Mouse (Mus musculus) liver, embryonic 12.5 days (tissue): Measurements from ENCODE around the gene Frrs1. TPM values are rescaled to one million over a fixed set of nuclear protein-coding genes. Genes with fewer than 3 reads are reported as not detected.

ENCODE experiments used
- ATAC-seq: fragments of 200-750 bp; cut with Nextera tagmentation; 2 replicates; pipeline ENCODE4 v1.8.0; 2017; ENCODE audit warnings: moderate number of reproducible peaks, mild to moderate bottlenecking, moderate library complexity
- H3K27ac ChIP-seq: fragments of 300-500 bp; sonication (generic); 2 replicates; pipeline ENCODE4 v1.5.1; 2016; ENCODE audit warnings: mild to moderate bottlenecking
- H3K27me3 ChIP-seq: fragments of 300-500 bp; sonication (generic); replicated peaks from 2 replicates; pipeline ENCODE4 v1.6.1; 2016; ENCODE audit warnings: mild to moderate bottlenecking, moderate library complexity
- H3K36me3 ChIP-seq: fragments of 300-500 bp; sonication (generic); 2 replicates; pipeline ENCODE4 v1.6.1; 2016; ENCODE audit warnings: mild to moderate bottlenecking, moderate library complexity
- H3K4me1 ChIP-seq: fragments of 300-500 bp; sonication (generic); 2 replicates; pipeline ENCODE4 v1.6.1; 2016
- H3K4me2 ChIP-seq: fragments of 300-500 bp; sonication (generic); 2 replicates; pipeline ENCODE4 v1.6.1; 2016; ENCODE audit warnings: mild to moderate bottlenecking, moderate library complexity
- H3K4me3 ChIP-seq: fragments of 300-500 bp; sonication (generic); 2 replicates; pipeline ENCODE4 v1.5.1; 2016; ENCODE audit warnings: mild to moderate bottlenecking, moderate library complexity
- H3K9ac ChIP-seq: fragments of 300-500 bp; sonication (generic); 2 replicates; pipeline ENCODE4 v1.6.1; 2016; ENCODE audit warnings: mild to moderate bottlenecking, moderate library complexity
- H3K9me3 ChIP-seq: fragments of 300-500 bp; sonication (generic); replicated peaks from 2 replicates; pipeline ENCODE4 v1.6.1; 2016; ENCODE audit warnings: mild to moderate bottlenecking, moderate library complexity
- WGBS: fragments of 180-500 bp; shearing (Covaris S2); methylation state at CpG from one replicate; pipeline ENCODE4 v1.1.7; 2016; ENCODE audit not compliant: insufficient replicate concordance; 5-methylcytosine and 5-hydroxymethylcytosine counted together
- polyA plus RNA-seq: library from polyadenylated mRNA; unstranded; fragments of >200 nt; fragmentation: Nextera tagmentation; extraction: Ambion mirVana; gene quantifications from 2 replicates; pipeline ENCODE4 v1.2.1, GENCODE M21; 2016

Frrs1 gene
- polyA plus RNA-seq, 1 experiment from 2014 or later: 48.3 TPM

DNA sequence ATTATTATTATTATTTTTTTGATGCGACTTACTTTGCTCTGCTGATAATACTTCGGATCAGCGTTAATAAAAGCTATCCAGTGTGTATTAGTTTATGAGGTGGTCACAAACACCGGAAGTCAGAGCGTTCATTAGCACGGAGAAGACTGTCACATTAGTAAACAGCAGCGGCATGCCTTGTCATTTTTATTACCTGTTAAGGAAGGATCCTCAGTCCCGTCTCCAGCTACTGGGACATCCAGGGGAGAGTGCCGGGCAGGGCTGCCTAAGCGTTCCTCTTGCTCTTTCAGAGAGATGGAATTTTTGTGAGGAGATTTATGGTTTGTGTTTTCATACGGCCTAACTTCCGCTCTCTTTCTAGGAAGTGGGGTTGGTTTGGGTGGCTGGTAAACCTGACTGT, 63.8 kb downstream of the Frrs1 start:
- Histone ChIP-seq H3K27me3 (no peaks in the 10 kb centered on the region), H3K4me3 (no peak overlapping the region), H3K9ac (no peak overlapping the region), H3K4me2 (no peak overlapping the region), H3K27ac (no peak overlapping the region), H3K36me3 (no peaks in the 10 kb centered on the region), H3K9me3 (no peaks in the 10 kb centered on the region), H3K4me1 (no peaks in the 10 kb centered on the region)
- ATAC-seq: no peak
- WGBS: 71% methylated on average over 12 of the region's 12 CpGs

DNA sequence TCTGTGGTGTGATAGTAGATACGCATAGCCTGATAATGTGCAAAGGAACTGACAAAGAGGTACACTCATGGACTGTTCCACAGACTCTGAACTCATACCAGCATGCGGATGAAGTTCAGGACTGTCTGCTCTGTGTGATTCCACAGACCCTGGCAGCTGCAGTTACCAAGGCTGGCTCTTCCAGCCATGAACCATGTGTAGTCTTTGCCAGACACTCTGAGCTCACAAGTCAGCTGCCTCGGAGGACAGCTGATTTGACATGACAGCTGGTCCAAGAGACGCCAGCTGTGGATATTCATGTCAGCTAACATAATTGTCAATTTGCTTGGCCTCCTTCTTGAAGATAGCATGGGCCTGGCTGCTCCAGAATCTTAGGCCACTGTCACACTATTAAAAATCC, 69.7 kb downstream of the Frrs1 start:
- Histone ChIP-seq H3K4me1 (no peaks in the 10 kb centered on the region), H3K27ac (no peak overlapping the region), H3K27me3 (no peaks in the 10 kb centered on the region), H3K36me3 (no peaks in the 10 kb centered on the region), H3K9me3 (no peaks in the 10 kb centered on the region), H3K4me2 (no peak overlapping the region), H3K4me3 (no peak overlapping the region), H3K9ac (no peak overlapping the region)
- WGBS: 75% methylated on average over 4 of the region's 4 CpGs
- no peak for ATAC-seq

DNA sequence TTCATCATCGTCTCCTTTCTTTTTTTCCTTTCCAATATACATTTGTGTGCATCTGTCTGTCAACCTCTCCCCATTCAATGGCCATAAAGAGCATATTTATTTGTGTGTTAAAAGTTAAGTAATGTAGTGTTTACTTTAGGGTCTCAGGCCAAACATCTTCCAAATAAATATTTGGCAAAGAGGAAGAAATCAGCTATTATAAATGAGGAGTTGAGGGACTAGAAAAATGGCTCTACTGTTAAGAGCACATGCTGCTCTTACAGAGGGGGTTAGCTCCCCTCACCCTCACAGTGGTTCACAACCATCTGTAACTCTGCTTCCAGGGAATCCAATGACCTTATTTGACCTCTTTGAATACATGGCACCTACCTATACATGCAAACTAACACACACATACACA, 73.9 kb downstream of the Frrs1 start:
- no peaks in the 10 kb centered on the region for H3K9me3 ChIP-seq
- no peaks in the 10 kb centered on the region for H3K36me3 ChIP-seq
- 58% methylated on average over 1 of the region's 1 CpGs for WGBS
- no peak for ATAC-seq
- no peak overlapping the region for H3K27ac ChIP-seq
- no peak overlapping the region for H3K4me2 ChIP-seq
- H3K4me3 ChIP-seq: no peak overlapping the region
- H3K9ac ChIP-seq: no peak overlapping the region
- no peaks in the 10 kb centered on the region for H3K27me3 ChIP-seq
- H3K4me1 ChIP-seq: no peaks in the 10 kb centered on the region

DNA sequence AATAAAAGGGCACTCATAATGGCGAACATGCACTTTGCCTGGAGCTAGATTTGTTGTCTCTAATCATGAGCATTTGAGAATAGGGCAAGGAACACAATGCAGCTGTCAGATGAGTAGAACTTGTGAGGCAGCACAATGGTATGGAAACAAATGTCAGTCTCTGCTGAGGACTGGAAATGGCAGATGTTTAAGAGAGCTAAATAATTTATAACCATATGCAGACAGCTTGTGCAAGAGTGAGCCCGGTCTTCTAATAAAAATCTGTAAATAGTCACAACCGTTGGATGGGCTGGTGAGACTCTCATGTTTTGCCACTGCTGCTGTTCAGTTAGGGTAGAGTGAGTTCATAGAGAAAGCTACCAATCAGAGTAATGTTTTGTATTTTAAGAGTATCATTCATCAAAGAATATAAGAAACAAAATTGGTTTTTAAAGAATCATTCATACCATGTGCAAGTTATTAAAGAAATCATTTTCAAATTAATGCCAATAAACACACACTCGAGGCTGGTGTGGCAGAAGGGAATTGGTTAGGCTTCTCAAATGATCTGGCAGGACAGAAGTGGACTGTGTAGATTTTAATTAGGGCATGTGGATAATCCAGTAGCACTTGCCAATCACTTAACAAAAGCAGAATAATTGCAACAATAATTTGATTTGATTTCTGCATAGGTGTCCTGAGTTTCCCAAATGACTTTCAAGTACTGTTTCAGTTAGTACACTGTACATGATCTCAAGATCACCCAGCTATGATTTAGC, 77.8 kb downstream of the Frrs1 start:
- Histone ChIP-seq H3K36me3 (no peaks in the 10 kb centered on the region), H3K27me3 (no peaks in the 10 kb centered on the region), H3K9me3 (no peaks in the 10 kb centered on the region), H3K9ac (no peak overlapping the region), H3K27ac (no peak overlapping the region), H3K4me3 (no peak overlapping the region), H3K4me2 (no peak overlapping the region), H3K4me1 (no peaks in the 10 kb centered on the region)
- no peak for ATAC-seq
- 58% methylated on average over 4 of the region's 4 CpGs for WGBS

DNA sequence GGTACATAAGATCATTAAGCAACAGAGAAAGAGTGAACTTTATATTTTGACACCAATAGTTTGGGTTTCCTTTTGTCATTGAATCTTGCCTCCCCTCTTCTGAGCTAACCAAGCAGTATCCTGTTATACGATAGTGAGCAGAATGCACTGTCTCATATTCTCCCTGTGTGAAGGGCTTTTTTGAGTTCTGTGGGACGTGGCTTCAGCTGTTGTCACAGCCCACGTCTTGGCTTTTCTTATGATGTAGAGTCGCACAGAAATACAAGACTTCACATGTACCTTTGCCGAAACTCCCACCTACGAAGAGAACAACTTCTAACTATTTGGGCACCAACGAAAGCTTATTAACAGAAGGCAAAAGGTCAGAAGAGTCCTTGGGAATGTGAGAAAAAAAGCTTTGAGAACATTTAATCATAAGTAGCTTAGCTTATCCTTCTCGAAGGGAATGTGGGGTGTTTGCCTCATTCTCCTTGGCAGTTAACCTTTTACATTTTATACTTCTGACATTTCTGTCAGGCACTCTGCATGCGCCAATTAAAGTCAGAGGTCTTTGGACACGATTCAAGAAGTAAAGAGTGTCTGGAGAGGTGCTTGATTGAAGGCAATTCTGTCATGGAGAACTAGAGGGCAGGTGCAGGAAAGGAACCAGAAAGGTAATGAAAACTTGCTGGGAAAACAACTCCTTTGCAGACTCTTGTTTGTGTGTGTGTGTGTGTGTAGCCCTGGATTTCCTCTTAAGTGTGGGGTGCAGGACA, 81.7 kb downstream of the Frrs1 start:
- Histone ChIP-seq H3K4me3 (no peak overlapping the region), H3K4me2 (no peak overlapping the region), H3K27me3 (no peaks in the 10 kb centered on the region), H3K9me3 (no peaks in the 10 kb centered on the region), H3K9ac (no peak overlapping the region), H3K36me3 (no peaks in the 10 kb centered on the region), H3K4me1 (no peaks in the 10 kb centered on the region), H3K27ac (no peak overlapping the region)
- no peak for ATAC-seq
- 63% methylated on average over 10 of the region's 10 CpGs for WGBS

DNA sequence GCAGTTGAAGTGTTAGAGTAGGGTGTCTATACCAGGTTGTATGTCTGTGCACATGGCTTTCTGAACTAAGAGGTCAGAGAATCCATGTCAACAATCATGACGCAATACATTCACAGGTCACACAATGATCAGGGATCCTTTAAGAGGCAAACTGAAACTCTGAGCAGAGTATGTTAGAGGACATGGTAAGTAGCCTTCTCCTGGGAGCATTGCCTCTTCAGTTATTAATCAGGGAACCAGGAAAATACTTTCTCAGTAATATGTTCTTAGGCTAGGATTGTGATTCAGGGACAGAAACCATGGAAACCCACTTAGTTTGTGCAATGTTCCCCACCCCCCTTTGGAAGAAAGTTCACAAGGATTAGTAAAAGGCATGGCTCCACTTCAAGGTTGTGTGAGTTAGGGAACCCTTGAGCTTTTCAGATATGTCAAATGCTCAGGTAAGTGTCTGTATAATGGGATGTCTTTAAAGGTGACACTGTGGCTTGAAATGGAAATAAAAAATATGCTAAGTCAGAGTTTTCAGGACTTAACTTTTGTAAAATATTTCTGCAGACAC, 82.4 kb downstream of the Frrs1 start:
- no peak for ATAC-seq
- no peak overlapping the region for H3K9ac ChIP-seq
- no peak overlapping the region for H3K27ac ChIP-seq
- no peak overlapping the region for H3K4me2 ChIP-seq
- no peaks in the 10 kb centered on the region for H3K27me3 ChIP-seq
- no peaks in the 10 kb centered on the region for H3K36me3 ChIP-seq
- H3K9me3 ChIP-seq: no peaks in the 10 kb centered on the region
- H3K4me1 ChIP-seq: no peaks in the 10 kb centered on the region
- 53% methylated on average over 1 of the region's 1 CpGs for WGBS
- H3K4me3 ChIP-seq: no peak overlapping the region

DNA sequence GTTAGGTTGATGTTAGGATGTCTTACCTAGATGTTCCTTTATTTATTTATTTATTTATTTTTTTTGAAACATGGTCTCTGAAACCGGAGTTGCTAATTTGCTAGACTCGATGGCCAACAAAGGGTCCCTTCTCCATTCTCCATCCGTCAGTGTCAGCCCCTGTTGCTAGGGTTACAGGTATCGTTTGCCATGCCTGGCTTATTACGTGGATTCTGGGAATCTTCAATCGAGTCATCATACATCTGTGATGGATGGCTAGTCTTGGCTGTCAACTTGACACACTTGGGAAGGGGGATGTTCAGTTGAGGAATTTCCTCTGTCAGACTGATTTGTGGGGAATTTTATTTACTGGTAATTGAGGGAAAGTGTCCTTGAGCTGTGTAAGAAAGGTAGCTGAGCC, 83.5 kb downstream of the Frrs1 start:
- ATAC-seq: no peak
- Histone ChIP-seq H3K27me3 (no peaks in the 10 kb centered on the region), H3K9me3 (no peaks in the 10 kb centered on the region), H3K27ac (no peak overlapping the region), H3K4me3 (no peak overlapping the region), H3K9ac (no peak overlapping the region), H3K36me3 (no peaks in the 10 kb centered on the region), H3K4me1 (no peaks in the 10 kb centered on the region), H3K4me2 (no peak overlapping the region)
- 65% methylated on average over 6 of the region's 6 CpGs for WGBS

DNA sequence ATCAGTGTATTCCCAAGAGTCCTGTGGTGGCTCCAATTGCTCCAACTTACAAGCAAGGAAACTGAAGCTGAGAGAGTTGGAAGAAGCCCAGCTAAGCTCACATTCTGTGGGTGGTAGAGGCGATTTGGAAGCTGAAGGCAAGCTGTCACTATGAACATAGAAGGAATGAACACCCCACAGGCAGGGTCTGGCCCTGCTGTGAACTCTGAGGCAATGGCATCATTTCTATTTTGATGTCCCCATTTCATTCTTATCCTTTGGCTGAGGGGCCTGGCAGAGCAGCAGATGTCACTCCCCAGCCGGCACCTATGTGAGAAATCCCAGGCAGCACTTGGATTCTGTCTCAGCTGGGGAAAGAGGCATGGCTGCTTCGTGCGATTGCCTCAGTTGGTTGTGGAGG, 84.2 kb downstream of the Frrs1 start:
- no peak overlapping the region for H3K9ac ChIP-seq
- no peak overlapping the region for H3K4me3 ChIP-seq
- no peak overlapping the region for H3K27ac ChIP-seq
- H3K4me2 ChIP-seq: no peak overlapping the region
- ATAC-seq: no peak
- H3K36me3 ChIP-seq: no peaks in the 10 kb centered on the region
- H3K27me3 ChIP-seq: no peaks in the 10 kb centered on the region
- H3K9me3 ChIP-seq: no peaks in the 10 kb centered on the region
- 57% methylated on average over 4 of the region's 4 CpGs for WGBS
- no peaks in the 10 kb centered on the region for H3K4me1 ChIP-seq

DNA sequence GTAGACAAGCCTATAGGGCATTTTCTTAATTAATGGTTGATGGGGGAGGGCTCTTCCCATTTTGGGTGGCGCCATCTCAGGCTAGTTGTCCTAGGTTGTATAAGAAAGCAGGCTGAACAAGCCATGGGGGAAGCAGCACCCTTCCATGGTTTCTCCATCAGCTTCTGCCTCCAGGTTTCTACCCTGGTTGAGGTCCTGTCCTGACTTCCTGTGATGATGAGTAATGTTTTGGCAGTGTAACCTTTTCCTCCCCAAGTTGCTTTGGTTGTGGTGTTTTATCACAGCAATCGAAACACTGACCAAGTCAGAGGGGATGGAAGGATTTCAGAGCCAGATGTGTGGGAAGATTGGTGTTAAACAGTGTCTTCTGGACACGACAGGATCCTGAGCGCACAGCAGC, 87.2 kb downstream of the Frrs1 start:
- H3K4me1 ChIP-seq: no peaks in the 10 kb centered on the region
- H3K9ac ChIP-seq: no peak overlapping the region
- H3K27me3 ChIP-seq: no peaks in the 10 kb centered on the region
- no peaks in the 10 kb centered on the region for H3K9me3 ChIP-seq
- H3K4me2 ChIP-seq: no peak overlapping the region
- no peak overlapping the region for H3K4me3 ChIP-seq
- H3K36me3 ChIP-seq: no peaks in the 10 kb centered on the region
- ATAC-seq: no peak
- 51% methylated on average over 4 of the region's 4 CpGs for WGBS
- no peak overlapping the region for H3K27ac ChIP-seq

DNA sequence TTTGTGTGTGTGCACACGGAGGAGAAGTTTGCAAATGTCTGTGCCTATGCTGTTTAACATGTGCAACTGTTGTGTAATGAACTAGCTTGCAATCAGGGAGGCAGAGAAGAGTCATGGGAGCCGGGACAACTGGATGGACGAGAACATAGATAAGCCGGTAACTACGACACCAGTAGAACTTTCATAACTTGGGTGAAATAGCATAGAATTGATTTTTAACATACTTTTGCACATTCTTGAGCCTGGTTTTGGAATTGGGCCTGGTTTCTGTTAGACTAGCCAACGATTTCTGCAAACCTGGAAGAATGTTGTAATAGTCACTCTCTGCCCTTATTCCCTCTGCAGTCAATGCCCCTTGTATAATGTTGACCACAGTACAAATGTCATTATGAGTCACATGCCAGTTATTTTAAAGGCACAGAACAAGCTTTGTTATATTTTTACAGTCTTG, 91.4 kb downstream of the Frrs1 start:
- no peak overlapping the region for H3K4me3 ChIP-seq
- no peaks in the 10 kb centered on the region for H3K27me3 ChIP-seq
- H3K9ac ChIP-seq: no peak overlapping the region
- ATAC-seq: no peak
- H3K4me2 ChIP-seq: no peak overlapping the region
- no peaks in the 10 kb centered on the region for H3K9me3 ChIP-seq
- H3K36me3 ChIP-seq: no peaks in the 10 kb centered on the region
- no peaks in the 10 kb centered on the region for H3K4me1 ChIP-seq
- no peak overlapping the region for H3K27ac ChIP-seq
- 63% methylated on average over 6 of the region's 6 CpGs for WGBS

DNA sequence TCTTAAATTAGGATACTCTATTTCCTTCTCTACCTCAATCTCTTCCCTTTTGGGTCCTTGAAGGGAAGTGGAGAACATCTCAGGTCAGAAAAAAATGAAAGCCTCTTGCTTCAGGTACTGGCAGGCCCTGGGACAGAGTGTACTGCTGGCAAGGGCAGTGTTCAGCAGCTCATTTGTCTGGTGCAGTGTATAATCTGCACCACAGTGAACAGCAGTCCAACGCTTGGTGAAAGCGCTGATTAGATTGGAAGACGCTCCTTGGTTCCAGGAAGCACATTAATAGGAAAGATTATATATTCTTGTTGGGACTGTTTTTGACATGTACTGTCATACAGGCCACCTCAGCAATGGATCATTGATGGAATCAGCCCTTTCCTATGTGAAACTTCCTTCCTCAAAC, 92.2 kb downstream of the Frrs1 start:
- Histone ChIP-seq H3K4me3 (no peak overlapping the region), H3K27me3 (no peaks in the 10 kb centered on the region), H3K27ac (no peak overlapping the region), H3K4me1 (no peaks in the 10 kb centered on the region), H3K9me3 (no peaks in the 10 kb centered on the region), H3K9ac (no peak overlapping the region), H3K4me2 (no peak overlapping the region), H3K36me3 (no peaks in the 10 kb centered on the region)
- ATAC-seq: no peak
- 64% methylated on average over 3 of the region's 3 CpGs for WGBS

DNA sequence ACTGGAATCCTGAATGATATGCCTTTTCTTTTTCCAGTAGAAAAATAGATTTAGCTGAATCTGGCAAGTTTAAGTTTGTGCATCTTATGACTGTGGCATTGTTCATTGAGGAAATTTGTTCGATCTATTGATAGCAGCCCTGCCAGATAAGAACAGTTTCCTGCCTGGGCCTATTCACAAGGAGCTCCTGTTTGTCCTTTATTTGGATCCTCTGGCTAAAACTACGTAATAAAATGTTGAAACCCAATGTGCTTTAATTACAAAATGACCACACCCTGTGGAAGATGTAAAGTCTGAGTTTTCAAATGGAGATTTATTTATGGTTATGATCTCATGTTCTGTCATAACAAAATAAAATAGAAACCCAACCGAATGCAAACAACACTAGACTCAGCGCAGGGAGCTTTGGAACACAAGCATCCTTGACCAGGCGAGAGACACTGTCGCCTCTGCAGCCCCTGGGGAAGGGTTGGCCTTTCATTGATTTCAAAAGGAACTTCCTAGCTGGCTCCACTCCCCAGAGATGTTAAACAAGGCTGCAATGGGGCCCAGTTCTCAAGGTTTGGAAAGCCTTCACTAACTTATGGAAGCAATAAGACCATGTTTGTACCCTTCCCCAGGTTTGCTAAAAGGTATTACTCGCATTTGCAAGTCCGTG, 93.1 kb downstream of the Frrs1 start:
- no peak for ATAC-seq
- no peaks in the 10 kb centered on the region for H3K27me3 ChIP-seq
- H3K9ac ChIP-seq: no peak overlapping the region
- no peak overlapping the region for H3K4me2 ChIP-seq
- no peak overlapping the region for H3K4me3 ChIP-seq
- no peaks in the 10 kb centered on the region for H3K4me1 ChIP-seq
- no peaks in the 10 kb centered on the region for H3K9me3 ChIP-seq
- H3K36me3 ChIP-seq: no peaks in the 10 kb centered on the region
- WGBS: 68% methylated on average over 8 of the region's 8 CpGs
- H3K27ac ChIP-seq: no peak overlapping the region
